Mouse (Mus musculus) ZHBTc4 (cell line): ENCODE results near the gene Slc10a6.

Experiments used
- DNase-seq: peaks from one replicate; pipeline ENCODE4 v3.0.0-alpha.2; 2011; ENCODE audit warnings: low read depth, low spot score

Slc10a6 gene

GRCm38 (mm10) chr5:103617191-103617590 is 12.0 kb downstream of the Slc10a6 start:
- peak; percentile 89 for DNase-seq

- no peak for DNase-seq
These were observed 14.8 kb downstream of the Slc10a6 start for GRCm38 (mm10) chr5:103614356-103614755.

- DNase-seq: no peak
These were observed 16.9 kb downstream of the Slc10a6 start for GRCm38 (mm10) chr5:103612316-103612715.

GRCm38 (mm10) chr5:103610856-103611472 is 18.2 kb downstream of the Slc10a6 start:
- no peak for DNase-seq

- no peak for DNase-seq
These were observed 19.1 kb downstream of the Slc10a6 start for GRCm38 (mm10) chr5:103610148-103610547.

DNA sequence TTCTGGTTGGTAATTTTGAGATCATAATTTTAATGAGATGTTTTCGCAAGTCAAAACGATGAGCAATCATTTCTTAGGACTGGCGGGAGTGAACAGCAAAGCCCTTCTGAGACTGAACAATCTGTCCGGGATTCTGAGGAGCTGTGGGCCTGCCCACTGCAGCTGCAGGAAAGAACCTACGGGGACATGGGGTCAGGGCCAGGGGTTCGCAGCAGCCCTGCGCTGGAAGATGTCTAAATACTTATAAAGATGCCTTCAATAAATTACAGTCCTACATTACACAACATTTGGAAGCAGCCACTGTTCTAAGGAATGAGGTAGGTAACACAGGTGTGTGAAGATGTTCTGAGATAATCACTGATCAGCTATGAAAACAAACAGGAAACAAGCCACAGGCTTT is 23.5 kb downstream of the Slc10a6 start:
- DNase-seq: no peak

GRCm38 (mm10) chr5:103603115-103603893 is 25.9 kb downstream of the Slc10a6 start:
- DNase-seq: no peak

- DNase-seq: no peak
These were observed 30.3 kb downstream of the Slc10a6 start for GRCm38 (mm10) chr5:103598881-103599280.

DNA sequence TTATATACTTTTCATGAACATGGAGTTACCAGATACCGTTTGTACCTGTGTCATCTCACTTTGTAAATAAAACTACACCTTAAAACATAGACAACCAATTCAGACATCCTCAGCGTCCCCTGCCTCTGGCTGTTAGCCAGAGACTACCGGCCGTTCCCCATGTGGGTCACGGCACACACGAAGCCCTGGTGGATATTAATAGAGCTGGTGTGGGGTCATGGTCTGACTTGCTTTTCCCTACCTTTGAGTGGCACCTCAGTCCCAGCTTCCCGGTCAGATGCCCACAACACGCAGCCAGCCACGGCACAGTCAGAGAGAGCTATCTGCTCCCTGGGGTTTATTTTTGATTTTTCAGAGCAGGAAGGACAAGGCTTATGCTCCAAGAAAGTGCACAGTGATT is 30.9 kb downstream of the Slc10a6 start:
- no peak for DNase-seq

DNA sequence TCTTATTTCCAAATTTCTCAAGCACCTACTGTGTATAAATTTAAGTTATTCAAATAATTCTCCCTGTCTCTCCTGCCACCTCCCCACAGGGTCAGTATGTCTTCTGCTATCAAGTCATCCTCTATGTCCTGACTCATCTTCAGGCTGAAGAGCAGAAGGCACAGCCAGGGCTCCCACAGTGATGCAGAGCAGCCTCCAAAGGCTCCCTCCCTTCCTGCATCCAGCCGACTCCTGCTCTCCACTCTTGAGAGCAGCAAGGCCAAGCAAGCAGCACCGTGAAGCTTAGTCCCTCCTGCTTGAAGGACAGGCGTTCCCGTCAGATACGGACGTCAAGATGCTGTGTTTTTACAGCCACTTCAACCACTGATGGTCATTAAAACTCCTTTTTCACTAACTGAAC is 31.6 kb downstream of the Slc10a6 start:
- no peak for DNase-seq

- DNase-seq: no peak
These were observed 32.6 kb downstream of the Slc10a6 start for GRCm38 (mm10) chr5:103596467-103597146.

- no peak for DNase-seq
These were observed 33.6 kb downstream of the Slc10a6 start for GRCm38 (mm10) chr5:103595394-103596226.

- no peak for DNase-seq
These were observed 35.6 kb downstream of the Slc10a6 start for GRCm38 (mm10) chr5:103593575-103593974.

DNA sequence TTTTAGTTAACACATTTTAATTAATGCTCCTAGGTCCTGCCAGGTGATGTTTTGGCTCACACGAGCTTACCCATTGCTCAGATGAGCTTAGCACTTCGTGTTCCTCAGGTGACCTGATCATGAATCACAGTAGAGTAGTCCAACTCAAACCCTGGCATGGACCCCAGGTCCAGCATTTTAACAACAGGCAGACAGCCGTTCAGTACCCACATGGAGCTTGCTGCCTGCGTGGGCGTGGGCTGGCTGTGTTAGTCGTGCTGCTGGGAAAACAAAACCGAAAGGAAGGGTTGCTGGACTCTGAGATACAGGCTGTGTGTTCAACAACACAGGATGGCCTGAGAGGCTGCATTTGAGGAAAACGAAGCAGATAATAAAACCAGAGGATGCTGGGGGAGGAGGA is 36.5 kb downstream of the Slc10a6 start:
- DNase-seq: no peak

GRCm38 (mm10) chr5:103591846-103592245 is 37.4 kb downstream of the Slc10a6 start:
- no peak for DNase-seq

DNA sequence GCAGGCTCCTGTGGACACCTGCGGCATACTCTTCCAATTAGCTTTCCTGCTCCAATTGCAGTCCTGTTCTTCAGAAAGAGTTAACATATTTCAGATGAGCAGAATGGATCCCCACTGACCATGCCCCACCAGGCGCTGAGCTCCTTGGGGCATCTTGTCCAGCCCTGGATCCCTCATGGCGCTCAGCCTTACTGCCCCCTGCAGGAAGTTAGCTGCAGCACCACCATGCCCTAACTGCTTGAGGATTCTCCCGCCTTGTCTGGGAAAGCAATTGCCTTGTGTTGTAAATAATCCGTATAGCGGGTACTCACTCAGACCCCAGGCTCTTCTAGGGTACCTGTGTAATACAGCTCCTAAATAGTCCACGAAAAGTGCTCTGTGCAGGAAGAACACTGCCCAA is 42.0 kb downstream of the Slc10a6 start:
- peak; percentile 70 for DNase-seq

GRCm38 (mm10) chr5:103579680-103580420 is 49.4 kb downstream of the Slc10a6 start:
- DNase-seq: peak; percentile 39

DNA sequence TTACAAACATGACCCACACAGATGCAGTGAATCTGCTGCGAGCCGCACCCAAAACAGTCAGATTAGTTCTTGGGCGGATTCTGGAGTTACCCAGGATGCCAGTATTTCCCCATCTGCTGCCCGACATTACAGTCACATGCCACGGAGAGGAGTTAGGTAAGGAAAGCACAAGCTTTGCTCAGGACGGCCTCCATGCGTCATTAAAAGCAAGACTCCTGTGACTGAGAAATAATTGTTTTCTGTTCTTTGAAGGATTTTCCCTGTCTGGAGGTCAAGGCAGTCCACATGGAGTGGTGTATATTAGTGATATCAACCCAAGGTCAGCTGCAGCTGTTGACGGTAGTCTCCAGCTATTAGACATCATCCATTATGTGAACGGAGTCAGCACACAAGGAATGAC is 59.8 kb downstream of the Slc10a6 start:
- DNase-seq: no peak

DNA sequence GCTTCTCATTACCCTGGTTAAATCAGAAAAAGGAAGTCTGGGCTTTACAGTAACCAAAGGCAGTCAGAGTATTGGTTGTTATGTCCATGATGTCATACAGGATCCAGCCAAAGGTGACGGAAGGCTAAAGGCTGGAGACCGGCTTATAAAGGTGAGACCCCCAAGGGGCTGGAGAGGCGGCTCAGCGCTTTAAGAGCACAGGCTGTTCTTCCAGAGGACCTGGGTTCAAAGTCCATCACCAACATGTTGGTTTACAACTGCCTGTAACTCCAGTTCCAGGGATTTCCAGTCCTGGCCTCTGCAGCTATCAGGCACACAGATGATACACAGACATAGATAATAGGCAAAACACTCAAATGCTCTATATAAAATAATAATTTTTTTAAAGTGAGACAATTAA is 61.2 kb downstream of the Slc10a6 start:
- no peak for DNase-seq

DNA sequence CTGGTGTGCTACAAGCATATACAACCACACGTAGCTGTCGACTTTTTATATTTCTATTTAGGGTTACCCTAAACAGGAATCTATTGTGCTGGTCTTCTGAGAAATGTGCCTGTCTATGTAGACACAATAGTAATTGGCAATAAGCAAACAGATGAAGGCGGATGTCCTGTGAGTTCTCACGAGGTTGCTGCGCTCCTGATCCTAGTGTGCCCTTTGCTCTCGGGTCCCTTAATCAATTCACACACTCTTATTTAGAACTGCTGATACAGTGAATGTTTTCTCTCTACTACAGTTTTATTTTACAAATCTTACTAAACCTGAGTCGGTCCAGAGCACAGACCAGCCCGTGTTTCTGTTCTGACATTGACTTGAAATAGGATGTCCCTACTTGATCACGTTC is 68.7 kb downstream of the Slc10a6 start:
- no peak for DNase-seq
